Mouse (Mus musculus) testis, postnatal 14 days (tissue): ENCODE measurements around the gene Ergic1.
A peak's percentile ranks its signal among the peaks of the same experiment; 100 is the strongest.

Source experiments
- DNase-seq: peaks from one replicate; pipeline ENCODE4 v3.0.0; 2021; ENCODE audit warnings: low spot score

Ergic1 gene

DNA sequence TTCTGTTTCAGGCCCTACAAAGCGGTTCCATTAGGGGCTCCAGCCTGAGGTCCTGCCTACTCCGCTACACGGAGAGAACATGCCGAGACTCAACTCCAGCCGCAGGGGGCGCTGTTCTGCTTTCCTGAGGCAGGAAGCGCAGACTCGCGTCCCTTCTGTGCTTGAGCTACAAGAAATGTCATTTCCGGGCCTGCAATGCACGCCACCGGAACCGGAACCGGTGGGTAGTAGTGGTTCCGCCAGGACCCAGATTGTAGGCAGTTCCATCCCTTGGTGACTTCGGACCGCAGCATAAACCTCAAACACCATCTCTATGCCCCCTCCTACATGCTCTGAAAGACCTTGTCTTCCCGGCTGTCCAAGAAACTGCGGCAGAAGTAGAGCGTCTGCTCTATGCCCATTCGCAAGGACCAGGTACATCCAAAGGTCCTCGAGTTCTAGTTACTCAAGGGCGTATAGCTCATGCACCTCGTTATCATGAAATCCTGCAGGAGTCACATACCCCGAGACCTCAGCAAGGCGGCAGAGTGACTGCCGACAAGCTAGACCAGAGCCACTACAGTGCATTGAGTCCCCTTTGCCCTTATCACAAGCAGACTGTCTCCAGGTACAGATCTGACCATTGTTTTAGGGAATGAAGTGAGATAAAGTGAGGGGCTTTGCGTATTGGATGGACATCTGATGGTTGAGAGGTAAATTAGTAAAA lies 101.8 kb downstream of the Ergic1 start, which contains the start of gene Atp6v0e:
Atp6v0e (plus strand) TSS at position 254 of the 706 bp plus-strand sequence.
- peak; percentile 95 for DNase-seq

DNA sequence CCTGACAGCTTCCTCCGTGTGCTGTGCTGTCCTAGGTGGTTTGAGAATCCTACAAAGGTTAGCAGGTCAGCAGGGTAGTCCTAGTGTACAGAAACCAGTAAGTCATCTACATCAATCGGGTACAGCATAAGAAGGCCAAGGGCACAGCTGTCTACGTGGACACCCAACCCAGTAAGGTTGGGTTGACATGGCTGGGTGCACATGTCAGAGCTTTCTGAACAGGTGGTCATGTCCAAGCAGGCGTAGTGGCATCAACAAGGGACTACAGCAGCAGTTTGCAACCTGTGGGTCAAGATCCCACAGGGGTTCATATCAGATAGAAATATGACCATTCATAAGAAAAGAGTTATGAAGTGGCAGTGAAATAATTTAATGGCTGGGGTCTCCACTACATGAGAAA lies 104.3 kb downstream of the Ergic1 start:
- DNase-seq = no peak

DNA sequence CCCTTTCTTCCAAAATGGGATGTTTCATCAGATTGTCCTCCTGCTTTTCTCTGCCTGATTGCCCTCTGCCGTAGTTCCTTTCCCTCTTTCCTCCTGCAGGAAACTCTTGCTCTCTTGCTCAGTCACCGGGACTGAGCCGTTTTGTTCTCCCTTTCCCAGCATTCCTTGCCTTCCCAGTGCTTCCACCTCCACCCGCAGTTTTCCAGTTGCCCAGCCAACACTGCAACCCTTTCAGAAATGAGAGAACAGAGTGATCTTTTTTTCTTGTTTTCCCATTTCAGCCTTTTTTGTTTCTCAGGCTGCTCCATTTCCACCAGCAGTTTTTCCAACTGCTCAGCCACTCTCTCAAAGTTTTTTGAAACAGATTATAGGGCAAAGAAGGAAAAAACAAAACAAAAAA lies 110.0 kb downstream of the Ergic1 start:
- DNase-seq = no peak

DNA sequence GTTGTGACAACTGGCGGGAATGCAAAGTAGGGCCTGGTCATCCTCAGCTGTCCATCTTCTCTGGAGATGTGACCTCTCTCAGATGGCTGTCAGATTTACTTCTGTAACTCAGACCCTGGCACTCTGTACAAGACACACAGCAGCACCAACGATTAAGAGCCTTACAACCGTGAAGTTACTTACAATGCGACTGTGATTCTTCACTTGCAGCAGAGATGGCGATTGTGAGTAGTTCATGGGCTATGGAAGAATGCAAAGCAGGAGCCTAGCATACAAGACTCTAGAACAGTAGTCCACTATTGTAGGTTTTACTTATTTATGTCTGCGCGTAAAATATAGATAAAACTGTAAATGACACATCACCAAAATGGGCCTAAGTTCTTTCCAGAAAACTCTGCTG lies 114.6 kb downstream of the Ergic1 start:
- no peak for DNase-seq

DNA sequence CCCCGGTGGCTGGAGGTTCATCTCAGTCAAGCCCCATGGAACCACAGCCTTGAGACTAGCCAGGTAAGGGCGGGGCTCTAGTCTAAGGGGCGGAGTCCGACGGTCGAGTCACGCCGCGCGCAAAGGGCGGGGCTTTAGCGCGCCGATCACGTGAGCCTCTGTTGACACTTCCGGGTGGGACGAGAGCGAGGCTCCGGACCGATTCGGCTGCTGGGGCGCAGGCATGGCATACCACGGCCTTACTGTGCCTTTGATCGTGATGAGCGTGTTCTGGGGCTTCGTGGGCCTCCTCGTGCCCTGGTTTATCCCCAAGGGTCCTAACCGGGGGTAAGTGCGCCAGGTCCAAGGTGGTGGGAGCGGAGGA lies 114.9 kb downstream of the Ergic1 start:
- DNase-seq = peak; percentile 89

DNA sequence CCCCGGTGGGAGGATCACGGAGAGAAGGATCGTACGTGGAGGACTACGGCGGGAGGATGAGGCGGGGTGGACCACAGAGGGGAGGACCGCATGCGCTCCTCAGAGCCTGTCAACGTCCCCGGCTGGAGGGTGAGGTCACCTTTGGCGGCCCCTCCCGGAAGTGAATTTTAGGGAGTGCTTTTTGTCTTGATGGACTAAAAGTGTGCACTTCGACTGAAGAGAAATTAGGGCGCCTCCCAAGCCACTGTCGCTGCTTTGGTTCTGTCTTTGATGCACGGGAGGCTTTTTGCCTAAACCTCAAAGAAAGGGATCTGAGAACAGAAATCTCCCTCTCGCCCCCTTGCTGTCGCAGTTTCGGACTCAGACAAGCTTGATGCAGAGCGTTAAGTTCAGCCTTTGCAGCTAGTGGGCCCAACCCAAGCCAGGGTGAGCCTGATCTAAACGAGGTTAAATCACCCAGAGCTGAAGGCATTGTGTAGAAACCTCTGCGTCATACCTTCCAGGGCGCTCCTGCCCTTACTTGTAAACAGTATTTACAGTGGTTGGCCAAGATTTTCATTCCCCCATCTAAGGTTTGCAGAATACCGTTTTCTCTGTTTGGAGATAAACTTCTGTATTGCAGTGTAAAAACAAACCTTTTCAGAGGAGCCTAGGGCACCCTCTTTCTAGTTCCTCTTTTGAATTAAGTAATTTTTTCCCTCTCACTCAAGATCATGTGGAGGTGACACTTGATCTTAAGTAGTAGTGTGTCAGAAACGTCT lies 115.5 kb downstream of the Ergic1 start:
- peak; percentile 77 for DNase-seq

DNA sequence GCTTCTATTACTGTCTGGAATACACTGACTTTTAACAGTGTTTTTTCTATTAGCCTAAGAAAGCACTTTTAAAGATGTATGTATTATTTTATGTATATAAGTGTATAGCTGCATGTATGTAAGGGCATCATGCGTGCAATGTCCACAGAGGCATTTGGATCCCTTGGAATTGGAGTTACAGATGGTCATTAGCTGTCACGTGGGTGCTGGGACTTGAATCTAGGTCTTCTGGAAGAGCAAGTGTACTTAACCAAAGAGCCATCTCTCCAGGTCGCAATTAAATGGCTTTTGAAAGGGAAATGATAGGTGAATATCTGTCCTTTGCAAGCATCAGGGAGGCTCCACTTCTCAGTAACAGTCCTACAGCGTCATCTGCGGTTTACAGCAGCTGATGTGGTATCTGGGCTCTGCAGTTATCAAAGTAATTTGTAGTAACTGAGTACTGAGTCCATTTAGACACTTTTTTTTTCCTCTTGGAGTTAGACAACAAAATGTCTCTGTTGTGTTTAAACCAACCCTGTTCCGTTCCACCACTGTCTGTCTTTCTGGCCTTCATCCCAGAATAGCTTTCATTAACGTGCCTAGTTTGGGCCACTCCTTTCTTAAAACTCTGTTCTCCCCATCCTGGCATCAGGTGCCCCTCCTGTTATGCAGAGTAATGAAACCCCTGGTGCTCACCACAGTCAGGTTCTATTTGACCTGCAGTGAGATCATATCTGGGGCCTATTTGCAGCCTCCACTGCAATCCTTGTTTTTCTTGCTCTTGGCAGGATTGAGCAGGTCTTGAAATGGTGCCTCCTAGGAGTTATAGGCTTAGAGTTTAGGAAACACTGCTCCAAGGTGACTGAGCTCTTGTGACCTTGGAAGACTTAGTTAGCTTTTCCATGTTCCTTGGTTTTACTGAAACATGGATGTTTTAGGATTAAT lies 116.7 kb downstream of the Ergic1 start:
- no peak for DNase-seq

DNA sequence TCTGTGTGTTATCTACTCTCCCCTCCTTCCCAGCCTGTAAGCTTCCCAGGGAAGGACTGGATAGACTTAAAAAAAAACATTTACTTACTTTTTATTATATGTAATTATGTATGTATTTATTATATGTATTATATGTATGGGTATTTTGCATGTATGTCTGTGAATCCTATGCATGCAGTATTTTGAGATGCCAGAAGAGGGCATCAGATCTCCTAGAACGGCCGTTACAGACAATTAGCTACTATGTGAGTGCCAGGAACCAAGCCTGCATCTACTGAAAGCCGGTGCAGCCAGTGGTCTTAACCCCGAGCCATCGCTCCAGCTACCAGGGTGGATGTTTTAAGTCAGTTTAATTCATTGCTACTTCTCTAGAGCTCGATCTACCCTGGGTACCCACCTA lies 120.0 kb downstream of the Ergic1 start:
- no peak for DNase-seq

DNA sequence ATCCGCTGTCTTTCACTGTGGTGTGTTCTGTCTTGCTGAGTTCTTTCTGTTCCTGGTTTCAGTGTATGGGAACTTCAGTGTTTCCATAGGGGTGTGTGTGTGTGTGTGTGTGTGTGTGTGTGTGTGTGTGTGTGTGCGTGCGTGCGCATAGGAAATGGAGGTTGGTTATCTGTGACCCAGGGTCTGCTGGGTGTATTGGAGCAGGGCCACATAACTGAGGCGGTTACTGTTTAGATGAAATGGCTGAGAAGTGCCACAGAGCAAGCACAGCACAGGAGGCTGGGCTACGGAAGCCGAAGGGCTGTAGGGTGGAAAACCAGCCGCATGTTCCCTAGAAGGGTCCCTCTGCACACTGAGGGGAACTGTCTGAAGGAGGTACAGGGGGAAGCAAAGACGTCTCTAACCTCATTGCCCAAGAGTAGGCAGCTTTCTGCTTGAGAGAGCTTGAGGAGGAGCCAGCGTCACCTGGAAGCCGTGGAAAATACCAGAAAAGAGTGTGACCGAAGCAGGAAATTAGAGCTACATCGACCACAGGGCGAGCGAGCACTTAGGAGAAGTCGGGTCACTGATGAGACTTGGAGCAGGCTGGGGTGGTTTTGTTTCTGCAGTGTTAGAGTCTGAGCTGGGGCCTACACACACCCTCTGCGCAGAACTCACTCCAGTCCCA lies 125.2 kb downstream of the Ergic1 start:
- no peak for DNase-seq

DNA sequence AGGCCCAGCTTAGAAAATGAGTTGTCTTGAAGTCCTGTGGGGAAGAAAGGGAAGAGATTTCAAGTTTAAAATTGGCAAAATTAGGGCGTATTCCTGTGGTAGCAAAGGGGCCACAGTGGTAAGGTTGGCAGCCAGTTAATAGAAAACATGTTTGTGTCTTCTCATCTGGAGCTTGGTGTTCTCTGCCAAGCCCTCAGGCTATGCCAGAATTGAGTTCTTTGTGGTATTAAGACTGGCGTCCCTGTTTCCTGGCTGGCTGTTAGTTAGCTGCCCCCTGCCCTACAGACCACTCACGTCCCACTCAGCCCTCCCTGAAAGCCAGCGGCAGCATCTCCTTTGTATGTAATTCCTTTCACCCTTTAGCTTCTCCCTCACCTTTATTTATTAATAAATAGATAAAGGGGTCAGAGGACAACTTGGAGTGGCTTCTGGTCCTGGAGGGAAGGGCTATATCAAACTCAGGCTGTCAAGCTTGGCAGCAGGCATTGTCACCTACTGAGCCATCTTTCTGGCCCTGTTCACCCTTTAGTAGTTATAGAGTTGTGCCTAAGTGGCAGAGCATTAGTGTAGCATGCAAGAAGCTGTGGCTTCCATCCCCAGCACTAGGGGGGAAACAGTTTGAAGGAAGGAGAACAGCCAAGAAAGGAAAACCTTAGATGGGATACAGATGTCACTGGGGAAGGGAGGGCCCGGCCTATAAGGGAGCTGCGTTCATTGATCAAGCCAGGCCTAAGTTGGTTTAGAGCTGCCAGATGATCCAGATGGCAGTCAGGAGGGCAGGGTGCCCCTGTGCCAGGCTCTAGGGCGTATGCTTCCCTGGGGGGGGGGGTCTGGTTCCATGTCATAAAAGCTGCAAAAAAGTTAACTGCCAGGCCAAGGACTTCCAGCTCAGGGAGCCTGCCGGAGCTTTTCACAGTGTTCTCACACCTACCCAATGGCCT lies 127.8 kb downstream of the Ergic1 start:
- no peak for DNase-seq

DNA sequence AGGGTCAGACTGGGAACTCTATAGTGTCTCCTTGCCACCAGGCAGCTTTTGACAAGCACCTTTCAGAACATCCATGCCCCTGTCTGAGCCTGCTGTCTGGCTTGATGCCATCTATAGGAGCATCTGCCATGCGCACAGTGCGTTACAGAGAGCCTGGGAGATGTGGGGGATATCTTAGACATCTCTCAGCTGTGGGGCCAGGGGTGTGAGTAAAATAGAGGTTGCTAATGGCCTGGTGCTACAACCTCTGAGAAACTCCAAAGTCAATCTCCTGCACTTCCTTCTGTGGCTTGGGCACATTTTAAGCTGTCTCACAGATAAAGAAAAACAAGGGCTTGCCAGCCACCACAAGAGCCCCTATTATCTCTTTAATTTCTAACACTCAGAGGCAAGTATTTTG lies 128.5 kb downstream of the Ergic1 start:
- no peak for DNase-seq

DNA sequence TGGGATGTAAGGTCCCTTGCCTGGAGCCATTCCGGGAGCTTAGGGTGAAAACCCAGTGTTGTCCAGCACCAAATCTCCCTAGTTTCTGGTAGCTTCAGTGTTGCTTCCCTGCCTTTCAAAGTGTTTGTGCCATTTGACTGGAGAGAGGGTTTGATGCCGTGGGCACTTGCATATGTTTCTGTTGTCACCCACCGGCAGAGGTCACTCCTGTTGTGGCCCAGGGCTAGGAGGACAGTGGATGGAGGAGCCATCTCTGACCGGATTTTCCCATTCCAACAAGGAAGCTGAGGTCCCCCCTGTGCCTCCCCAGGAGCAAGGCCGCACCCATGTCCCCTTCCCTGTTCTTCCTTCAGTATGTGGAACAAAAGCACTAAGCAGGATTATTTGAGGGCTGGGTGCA lies 128.9 kb downstream of the Ergic1 start:
- no peak for DNase-seq

DNA sequence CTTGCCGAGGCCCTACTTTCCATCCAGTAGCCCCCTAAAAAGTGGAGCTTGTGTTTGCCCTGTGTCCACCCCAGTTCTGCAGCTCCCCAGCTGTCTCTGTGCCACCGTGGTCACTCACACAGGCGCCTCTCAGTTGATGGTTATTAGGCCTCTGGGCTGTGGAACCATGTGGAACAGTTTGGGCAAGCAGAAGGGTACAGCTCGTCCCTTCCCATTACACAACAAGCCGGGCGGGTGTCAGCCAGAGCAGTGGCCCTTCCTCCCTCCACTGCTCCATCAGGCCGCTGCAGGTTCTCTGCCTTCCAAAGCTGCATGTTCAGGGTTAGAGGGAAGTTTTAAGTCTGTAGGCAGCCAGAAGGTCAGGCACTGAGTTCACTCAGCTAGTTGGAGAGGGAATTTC lies 129.8 kb downstream of the Ergic1 start:
- peak; percentile 51 for DNase-seq

DNA sequence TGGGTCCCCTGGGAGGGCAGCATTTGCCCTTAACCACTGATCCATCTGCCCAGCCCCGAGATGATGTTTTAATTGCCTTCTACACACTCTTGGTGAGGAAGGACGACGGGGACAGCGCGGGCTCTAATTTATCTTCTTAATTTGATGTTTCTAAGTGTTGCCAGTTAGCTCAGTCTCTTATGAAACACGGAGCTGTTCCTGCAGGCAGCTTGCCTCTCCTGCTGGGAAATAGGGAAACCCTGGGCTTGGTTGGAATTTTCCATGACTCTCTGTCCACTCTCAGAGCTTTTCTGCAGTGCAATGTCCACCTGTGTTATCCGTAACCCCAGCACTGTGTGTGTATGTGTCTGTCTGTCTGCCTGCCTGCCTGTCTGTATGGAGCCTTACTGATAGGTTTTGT lies 132.1 kb downstream of the Ergic1 start:
- no peak for DNase-seq

DNA sequence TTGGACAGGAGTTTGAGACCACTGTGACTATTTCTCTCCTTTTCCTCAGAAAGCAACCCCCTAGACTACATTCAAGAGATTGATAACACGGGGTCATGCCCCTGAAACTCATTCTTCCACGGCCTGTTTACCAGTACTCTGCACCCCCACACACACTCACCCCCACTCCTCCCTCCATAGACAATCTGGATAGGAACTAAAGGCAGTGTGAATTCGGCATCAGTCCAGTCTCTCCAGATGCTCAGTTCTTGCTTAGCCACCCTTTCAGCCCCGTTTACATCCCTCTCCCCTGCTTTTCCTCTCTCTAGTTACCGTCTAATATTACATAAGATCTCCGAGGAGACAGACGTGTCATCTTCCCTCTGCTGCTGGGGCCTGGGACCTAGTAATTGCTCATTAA lies 132.9 kb downstream of the Ergic1 start:
- DNase-seq = no peak

DNA sequence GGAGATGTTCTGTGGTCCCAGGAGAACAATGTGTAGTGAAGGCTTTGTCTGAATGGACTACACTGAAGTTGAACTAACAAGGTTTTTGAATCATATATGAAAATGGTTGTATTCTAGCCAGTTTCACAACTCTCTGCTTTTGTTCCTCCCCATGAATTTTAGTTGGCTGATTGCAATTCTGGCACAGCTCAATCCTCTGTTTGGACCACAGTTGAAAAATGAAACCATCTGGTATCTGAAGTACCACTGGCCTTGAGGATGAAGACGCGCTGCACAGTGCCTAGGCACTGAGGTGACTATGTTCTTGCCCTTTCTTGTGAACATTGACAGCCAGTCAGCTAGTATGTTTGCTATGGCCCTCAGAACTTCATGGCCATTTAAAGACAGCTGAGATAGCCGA lies 133.9 kb downstream of the Ergic1 start:
- DNase-seq = no peak

DNA sequence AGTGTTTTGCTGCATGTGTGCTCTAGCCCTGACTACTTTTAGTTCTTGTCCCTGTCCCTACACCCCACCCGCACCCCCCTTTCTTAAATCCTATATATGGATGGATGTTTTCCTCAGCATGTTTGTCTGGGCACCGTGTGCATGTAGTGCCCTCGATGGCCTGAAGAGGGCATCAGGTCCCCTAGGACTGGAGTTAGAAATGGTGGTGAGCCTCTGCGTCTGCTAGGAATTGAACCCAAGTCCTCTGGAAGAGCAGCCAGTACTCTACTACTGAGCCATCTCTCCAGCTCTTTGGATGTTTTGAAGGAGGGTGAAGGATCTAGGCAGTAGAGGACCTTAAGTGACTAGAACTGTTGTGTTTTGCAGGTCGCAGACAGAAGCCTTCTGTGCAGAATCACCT lies 137.6 kb downstream of the Ergic1 start:
- DNase-seq = no peak

DNA sequence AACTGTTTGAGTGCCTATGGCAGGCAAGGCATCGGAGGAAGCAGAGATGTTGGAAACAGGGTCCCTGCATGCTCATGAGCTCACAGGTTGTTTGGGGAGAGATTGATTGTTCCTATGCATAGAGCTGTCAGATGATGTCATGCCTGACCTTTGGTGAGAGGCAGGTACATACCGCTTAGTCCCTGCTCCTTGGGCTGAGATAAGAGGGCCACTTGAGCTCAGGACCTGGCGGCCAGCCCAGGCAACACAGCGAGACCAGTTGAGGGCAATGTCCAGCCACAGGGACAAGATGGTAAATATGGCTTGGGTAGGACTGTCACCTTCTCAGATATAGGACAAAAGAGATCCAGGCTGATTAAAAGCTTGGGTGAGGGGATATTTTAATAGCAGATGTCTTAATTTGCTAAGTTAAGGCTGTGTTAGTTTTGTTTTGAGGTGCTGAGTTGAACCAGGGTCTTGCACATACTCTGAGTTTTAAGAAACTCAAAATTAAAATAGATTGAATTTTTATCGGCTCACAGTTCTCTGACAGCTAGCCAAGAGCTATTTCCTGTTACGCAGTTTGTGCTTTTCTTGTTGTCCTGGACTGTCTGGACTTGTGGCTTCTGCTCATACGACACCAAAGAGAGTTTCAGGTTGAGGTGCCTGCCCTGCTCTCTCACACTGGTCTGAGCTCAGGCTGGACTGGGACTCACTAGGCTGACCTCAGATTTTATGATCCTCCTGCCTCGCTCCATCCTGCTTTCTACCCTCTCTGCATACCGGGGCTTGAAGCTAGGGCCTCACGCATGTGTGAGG lies 138.7 kb downstream of the Ergic1 start:
- DNase-seq = peak; percentile 54

DNA sequence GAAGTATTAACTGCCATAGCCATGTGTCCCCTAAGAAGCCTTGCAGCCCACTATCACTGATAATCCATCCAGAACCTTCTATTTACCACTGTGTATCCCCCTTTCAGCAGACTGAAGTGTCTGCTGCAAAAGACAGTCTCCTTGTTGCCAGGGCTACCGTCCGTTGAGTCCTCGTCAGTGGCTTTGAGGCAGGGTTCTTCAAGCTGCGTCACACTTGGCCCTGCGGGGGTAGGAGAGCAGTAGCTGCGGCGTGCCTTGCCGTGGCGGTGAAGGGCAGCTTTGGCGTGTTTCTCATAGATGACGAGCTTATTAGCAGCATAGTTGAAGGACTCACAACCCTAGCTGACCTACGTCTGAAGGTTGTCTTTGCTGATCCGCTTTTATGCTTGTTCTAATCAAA lies 140.3 kb downstream of the Ergic1 start:
- no peak for DNase-seq

DNA sequence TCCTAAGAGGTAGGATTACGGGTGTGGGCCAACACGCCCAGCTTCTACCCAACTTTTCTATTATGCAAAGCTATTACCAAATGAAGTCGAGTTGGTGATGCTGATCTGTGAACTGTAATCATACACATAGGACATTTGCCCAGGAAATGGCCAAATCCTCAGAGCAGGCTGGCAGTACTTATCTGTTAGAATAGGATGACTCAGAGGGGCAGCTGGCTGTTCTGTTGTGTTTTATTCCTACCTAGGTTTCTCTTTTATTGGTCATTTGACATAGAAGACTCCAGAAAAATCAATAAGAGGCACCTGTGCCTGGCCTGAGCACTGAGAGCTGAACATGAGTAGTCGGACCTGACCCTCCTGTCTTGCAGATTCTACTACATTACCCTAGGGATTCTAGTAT lies 141.3 kb downstream of the Ergic1 start:
- DNase-seq = no peak
